Mouse (Mus musculus): ENCODE measurements at regions not wholly inside any gene's neighbourhood (a gene's known extent, or its start where the extent isn't known, plus 50 kb on each side); places are given as distances from the start of the nearest gene placed in this dataset.
A peak's percentile ranks its signal among the peaks of the same experiment; 100 is the strongest.

DNA sequence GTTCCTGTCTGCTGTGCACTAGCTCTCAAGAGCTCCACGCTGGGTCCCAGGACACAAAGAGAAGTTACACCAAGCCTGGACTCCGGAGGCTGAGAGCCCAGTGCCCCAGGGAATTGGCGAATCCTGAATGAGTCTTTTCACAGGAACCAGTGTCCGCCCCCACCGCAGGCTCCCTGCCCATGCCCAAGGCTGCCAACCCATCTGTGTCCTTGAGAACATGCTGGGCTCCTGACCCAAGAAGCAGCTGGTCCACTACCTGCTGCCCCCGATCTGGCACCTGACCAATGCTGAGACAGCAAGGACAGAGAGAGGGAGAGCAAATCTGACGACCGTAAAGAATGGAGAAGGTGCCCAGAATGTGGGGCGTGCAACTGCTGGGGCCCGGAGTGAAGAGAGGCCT is 85.2 kb upstream of the Cplx2 start:
- Histone ChIP-seq H3K9me3 (no peaks in the 10 kb centered on the region), H3K4me2 (no peak overlapping the region), H3K4me1 (replicated peaks) (peaks cover 20% of the 10 kb centered on the region), H3K36me3 (no peaks in the 10 kb centered on the region), H3K4me3 (no peak overlapping the region), H3K9ac (no peak overlapping the region), H3K27ac (replicated peaks) (no peak overlapping the region), H3K27me3 (no peaks in the 10 kb centered on the region)
- no peak for ATAC-seq (ENCODE audit: low read depth)
- WGBS = 80% methylated on average over 10 of the region's 10 CpGs

GRCm38 (mm10) chr13:54286616-54287015 is 84.5 kb upstream of the Cplx2 start:
- no peaks in the 10 kb centered on the region for H3K9me3 ChIP-seq
- no peak overlapping the region for H3K27ac ChIP-seq (replicated peaks)
- no peaks in the 10 kb centered on the region for H3K36me3 ChIP-seq
- no peak overlapping the region for H3K4me3 ChIP-seq
- H3K4me1 ChIP-seq (replicated peaks) = peaks cover 16% of the 10 kb centered on the region
- H3K27me3 ChIP-seq = no peaks in the 10 kb centered on the region
- no peak overlapping the region for H3K4me2 ChIP-seq
- no peak overlapping the region for H3K9ac ChIP-seq
- WGBS = 89% methylated on average over 11 of the region's 11 CpGs
- no peak for ATAC-seq (ENCODE audit: low read depth)

- no peak overlapping the region for H3K27ac ChIP-seq (replicated peaks)
- H3K9ac ChIP-seq = no peak overlapping the region
- 85% methylated on average over 9 of the region's 9 CpGs for WGBS
- H3K27me3 ChIP-seq = no peaks in the 10 kb centered on the region
- H3K9me3 ChIP-seq = no peaks in the 10 kb centered on the region
- no peaks in the 10 kb centered on the region; the same call in 1 of the 2 replicates for H3K4me1 ChIP-seq (replicated peaks)
- no peaks in the 10 kb centered on the region for H3K36me3 ChIP-seq
- no peak for ATAC-seq (ENCODE audit: low read depth)
- H3K4me3 ChIP-seq = no peak overlapping the region
- H3K4me2 ChIP-seq = no peak overlapping the region
Observed at GRCm38 (mm10) chr13:54290066-54290465, 81.1 kb upstream of the Cplx2 start.

- ATAC-seq (ENCODE audit: low read depth) = no peak
- Histone ChIP-seq H3K4me2 (no peak overlapping the region), H3K9me3 (no peaks in the 10 kb centered on the region), H3K9ac (no peak overlapping the region), H3K27ac (replicated peaks) (no peak overlapping the region), H3K36me3 (no peaks in the 10 kb centered on the region), H3K27me3 (no peaks in the 10 kb centered on the region), H3K4me1 (replicated peaks) (no peaks in the 10 kb centered on the region), H3K4me3 (no peak overlapping the region)
- WGBS = 84% methylated on average over 6 of the region's 6 CpGs
Observed at GRCm38 (mm10) chr13:54292394-54292793, 78.8 kb upstream of the Cplx2 start.

DNA sequence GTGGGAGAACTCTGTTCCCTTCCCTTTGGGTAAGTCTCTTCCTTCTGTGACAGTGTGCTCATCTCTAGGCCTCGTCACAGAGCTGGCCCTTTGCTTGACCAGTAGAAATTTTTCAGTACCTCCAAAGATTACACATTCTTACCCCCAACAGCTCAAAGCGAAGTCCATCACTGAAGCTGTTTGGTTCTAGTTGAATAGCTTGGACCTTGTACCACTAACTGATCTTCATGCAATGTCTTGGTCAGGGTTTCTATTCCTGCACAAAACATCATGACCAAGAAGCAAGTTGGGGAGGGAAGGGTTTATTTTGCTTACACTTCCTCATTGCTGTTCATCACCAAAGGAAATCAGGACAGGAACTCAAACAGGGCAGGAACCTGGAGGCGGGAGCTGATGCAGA is 78.1 kb upstream of the Cplx2 start:
- no peak overlapping the region for H3K9ac ChIP-seq
- no peaks in the 10 kb centered on the region for H3K27me3 ChIP-seq
- H3K27ac ChIP-seq (replicated peaks) = no peak overlapping the region
- 85% methylated on average over 3 of the region's 3 CpGs for WGBS
- no peak for ATAC-seq (ENCODE audit: low read depth)
- H3K4me3 ChIP-seq = no peak overlapping the region
- no peaks in the 10 kb centered on the region for H3K9me3 ChIP-seq
- H3K36me3 ChIP-seq = no peaks in the 10 kb centered on the region
- H3K4me1 ChIP-seq (replicated peaks) = no peaks in the 10 kb centered on the region
- H3K4me2 ChIP-seq = no peak overlapping the region

GRCm38 (mm10) chr13:54295475-54296259 is 75.5 kb upstream of the Cplx2 start:
- no peak overlapping the region for H3K4me3 ChIP-seq
- H3K36me3 ChIP-seq = no peaks in the 10 kb centered on the region
- 73% methylated on average over 5 of the region's 5 CpGs for WGBS

DNA sequence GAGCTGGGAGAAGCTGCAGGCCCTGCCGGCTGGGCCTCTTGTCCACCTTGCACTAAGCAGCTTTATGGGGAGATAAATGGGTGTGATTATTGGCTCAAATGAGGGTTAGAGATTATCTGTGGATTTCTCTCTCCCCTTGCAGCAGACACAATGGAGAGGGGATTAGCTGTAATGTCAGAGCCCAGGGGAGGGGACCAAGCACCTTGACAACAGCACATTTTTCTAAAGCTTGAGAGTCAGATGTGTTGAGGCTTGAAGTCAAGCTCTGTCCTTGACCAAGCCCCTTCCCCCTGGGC is 74.9 kb upstream of the Cplx2 start:
- ATAC-seq (ENCODE audit: low read depth) = no peak
- no peak overlapping the region for H3K4me2 ChIP-seq
- no peak overlapping the region for H3K27ac ChIP-seq (replicated peaks)
- no peak overlapping the region for H3K9ac ChIP-seq
- no peaks in the 10 kb centered on the region for H3K9me3 ChIP-seq
- H3K4me1 ChIP-seq (replicated peaks) = 0 out of 2 replicates have a peak, but pooled peaks cover 4% of the 10 kb centered on the region
- WGBS = 23% methylated on average over 1 of the region's 1 CpGs
- no peaks in the 10 kb centered on the region for H3K36me3 ChIP-seq
- no peaks in the 10 kb centered on the region for H3K27me3 ChIP-seq
- no peak overlapping the region for H3K4me3 ChIP-seq

More at GRCm38 (mm10) chr13:54295475-54296259, 75.5 kb upstream of the Cplx2 start:
- ATAC-seq (ENCODE audit: low read depth) = no peak
- no peak overlapping the region for H3K27ac ChIP-seq (replicated peaks)
- H3K9ac ChIP-seq = no peak overlapping the region
- H3K27me3 ChIP-seq = no peaks in the 10 kb centered on the region
- H3K4me2 ChIP-seq = no peak overlapping the region
- no peaks in the 10 kb centered on the region for H3K9me3 ChIP-seq
- no peaks in the 10 kb centered on the region for H3K4me1 ChIP-seq (replicated peaks)

DNA sequence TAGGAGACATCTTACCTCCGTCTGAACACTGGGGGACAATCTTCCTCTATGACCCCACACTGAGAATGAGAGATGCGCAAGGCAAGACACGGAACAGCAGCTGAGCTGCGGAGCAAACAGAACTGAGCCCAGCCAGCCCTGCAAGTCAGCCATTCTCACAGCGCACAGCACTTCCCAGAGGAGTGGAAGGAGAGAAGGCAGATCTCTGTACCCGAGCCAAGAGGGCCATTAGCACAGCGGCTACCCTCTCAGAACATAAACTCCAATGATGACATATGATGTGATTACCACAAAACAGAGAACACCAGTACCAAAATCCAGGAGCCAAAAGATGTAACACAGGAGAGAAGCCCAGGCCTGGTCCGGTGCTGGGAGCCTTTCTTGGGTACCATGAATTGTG is 72.3 kb upstream of the Cplx2 start:
- Histone ChIP-seq H3K4me2 (no peak overlapping the region), H3K4me3 (no peak overlapping the region), H3K9me3 (no peaks in the 10 kb centered on the region), H3K36me3 (no peaks in the 10 kb centered on the region), H3K27me3 (no peaks in the 10 kb centered on the region), H3K27ac (replicated peaks) (peak overlapping the region; percentile 42; the same call in 1 of the 2 replicates), H3K4me1 (replicated peaks) (peaks cover 25% of the 10 kb centered on the region), H3K9ac (no peak overlapping the region)
- WGBS = 59% methylated on average over 8 of the region's 8 CpGs
- no peak for ATAC-seq (ENCODE audit: low read depth)

GRCm38 (mm10) chr13:54299295-54299694 is 71.9 kb upstream of the Cplx2 start:
- Histone ChIP-seq H3K4me1 (replicated peaks) (peaks cover 30% of the 10 kb centered on the region), H3K36me3 (no peaks in the 10 kb centered on the region), H3K4me2 (no peak overlapping the region), H3K4me3 (no peak overlapping the region), H3K27ac (replicated peaks) (peak overlapping the region; percentile 42; the same call in 1 of the 2 replicates), H3K9ac (no peak overlapping the region), H3K27me3 (no peaks in the 10 kb centered on the region), H3K9me3 (no peaks in the 10 kb centered on the region)
- WGBS = 81% methylated on average over 5 of the region's 5 CpGs
- ATAC-seq (ENCODE audit: low read depth) = no peak

GRCm38 (mm10) chr13:54301110-54301509 is 70.0 kb upstream of the Cplx2 start:
- Histone ChIP-seq H3K4me2 (no peak overlapping the region), H3K36me3 (no peaks in the 10 kb centered on the region), H3K9me3 (no peaks in the 10 kb centered on the region), H3K4me1 (replicated peaks) (peaks cover 32% of the 10 kb centered on the region), H3K27me3 (no peaks in the 10 kb centered on the region), H3K4me3 (no peak overlapping the region), H3K9ac (no peak overlapping the region), H3K27ac (replicated peaks) (no peak overlapping the region)
- WGBS = 74% methylated on average over 1 of the region's 1 CpGs
- ATAC-seq (ENCODE audit: low read depth) = no peak

DNA sequence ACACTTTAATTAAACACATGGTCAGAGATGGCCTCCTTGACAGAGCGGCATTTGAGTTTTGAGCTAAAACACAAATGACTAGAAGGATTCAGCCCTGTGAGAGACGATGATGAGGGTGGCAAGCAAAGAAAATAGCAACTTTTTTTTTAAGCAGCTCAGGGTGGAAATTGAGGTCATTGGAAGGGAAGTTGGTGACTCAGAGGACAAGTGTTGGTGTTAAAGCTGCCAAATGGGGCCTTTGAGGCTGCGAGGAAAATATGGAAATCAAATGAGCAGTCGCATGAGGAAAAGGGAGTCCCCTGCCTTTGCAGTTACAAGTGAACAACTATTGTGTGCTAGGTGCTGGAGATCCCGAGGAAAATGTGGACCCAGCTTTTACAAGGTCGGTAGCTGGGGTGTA is 69.5 kb upstream of the Cplx2 start:
- no peaks in the 10 kb centered on the region for H3K9me3 ChIP-seq
- 32% methylated on average over 6 of the region's 6 CpGs for WGBS
- H3K27me3 ChIP-seq = no peaks in the 10 kb centered on the region
- peak overlapping the region; percentile 75; the same call in 1 of the 2 replicates for H3K4me3 ChIP-seq
- H3K27ac ChIP-seq (replicated peaks) = peak overlapping the region; percentile 99
- peak overlapping the region; percentile 77 for H3K4me2 ChIP-seq
- H3K4me1 ChIP-seq (replicated peaks) = peaks cover 32% of the 10 kb centered on the region
- ATAC-seq (ENCODE audit: low read depth) = no peak
- H3K9ac ChIP-seq = peak overlapping the region; percentile 95; the same call in 1 of the 2 replicates
- H3K36me3 ChIP-seq = no peaks in the 10 kb centered on the region

- Histone ChIP-seq H3K27ac (replicated peaks) (peak overlapping the region; percentile 99), H3K4me1 (replicated peaks) (peaks cover 32% of the 10 kb centered on the region), H3K9me3 (no peaks in the 10 kb centered on the region), H3K36me3 (no peaks in the 10 kb centered on the region), H3K27me3 (no peaks in the 10 kb centered on the region), H3K4me3 (peak overlapping the region; percentile 75), H3K9ac (peak overlapping the region; percentile 95), H3K4me2 (peak overlapping the region; percentile 77)
- ATAC-seq (ENCODE audit: low read depth) = peak; percentile 62
- 1% methylated on average over 58 of the region's 58 CpGs for WGBS
Observed at GRCm38 (mm10) chr13:54302351-54303070, 68.6 kb upstream of the Cplx2 start.

All from neural tube, embryonic 13.5 days (tissue).